Mouse (Mus musculus) CH12.LX (cell line): ENCODE measurements at regions not wholly inside any gene's neighbourhood (a gene's known extent, or its start where the extent isn't known, plus 50 kb on each side); places are given as distances from the start of the nearest gene placed in this dataset.

Experiments
- DNase-seq: peaks from one replicate; pipeline ENCODE4 v3.0.0-alpha.2; 2013; ENCODE audit errors: extremely low read depth
- H3K27ac ChIP-seq: 2 replicates; pipeline ENCODE4 v1.5.1; 2012; ENCODE audit warnings: low read depth, mild to moderate bottlenecking, control low read depth, moderate library complexity; ENCODE audit not compliant: insufficient read depth
- H3K27me3 ChIP-seq: replicated peaks from 2 replicates; pipeline ENCODE3; 2012; ENCODE audit warnings: inconsistent platforms
- H3K36me3 ChIP-seq, 2 experiments: replicated peaks in 1 of 2; 2 replicates each; pipeline versions ENCODE3 to v1.6.1; 2012; ENCODE audit warnings: inconsistent platforms in 1 of 2, low read length in 1 of 2, mild to moderate bottlenecking in 1 of 2, mixed read lengths in 1 of 2, moderate library complexity in 1 of 2; ENCODE audit not compliant: control insufficient read depth in 1 of 2, insufficient read depth in 1 of 2
- H3K4me1 ChIP-seq, 2 experiments: 2 replicates each; pipeline ENCODE4 v1.6.1; 2012; ENCODE audit warnings: inconsistent platforms in 1 of 2, moderate library complexity in 1 of 2; ENCODE audit not compliant: insufficient read depth in 2 of 2, control insufficient read depth in 1 of 2
- H3K4me2 ChIP-seq: 2 replicates; pipeline ENCODE4 v1.6.1; 2012; ENCODE audit warnings: low read depth, mild to moderate bottlenecking, control low read depth; ENCODE audit not compliant: poor library complexity, insufficient read depth, severe bottlenecking
- H3K4me3 ChIP-seq, 3 experiments: fragments of 150-350 bp in 1 of 3; sonication (generic) in 1 of 3; replicated peaks in 1 of 3; 2 replicates each; pipeline versions ENCODE3 to v1.5.1; 2011 to 2012; ENCODE audit warnings: low read depth in 2 of 3, low read length in 2 of 3, mild to moderate bottlenecking in 2 of 3, moderate library complexity in 2 of 3, control low read depth in 1 of 3, improper control_type of control experiment in 1 of 3, inconsistent platforms in 1 of 3, mixed read lengths in 1 of 3; ENCODE audit not compliant: poor library complexity in 1 of 3
- H3K79me2 ChIP-seq: replicated peaks from 2 replicates; pipeline ENCODE4 v1.6.1; 2012; ENCODE audit warnings: mild to moderate bottlenecking, moderate library complexity; ENCODE audit not compliant: control insufficient read depth, poor library complexity, insufficient read depth, severe bottlenecking; ENCODE audit errors: extremely low read depth
- H3K9ac ChIP-seq: 2 replicates; pipeline ENCODE4 v1.6.1; 2012; ENCODE audit warnings: low read depth, mild to moderate bottlenecking, control low read depth, moderate library complexity; ENCODE audit not compliant: insufficient read depth
- H3K9me3 ChIP-seq: replicated peaks from 2 replicates; pipeline ENCODE3; 2012; ENCODE audit warnings: low read length, inconsistent platforms, mixed read lengths
- BHLHE40 ChIP-seq: IDR thresholded peaks from 2 replicates; pipeline ENCODE4 v1.6.1; 2011; ENCODE audit warnings: mild to moderate bottlenecking, low read depth, low read length, improper control_type of control experiment
- CHD1 ChIP-seq: IDR thresholded peaks from 2 replicates; pipeline ENCODE4 v1.6.1; 2012; ENCODE audit warnings: low read depth, low read length, improper control_type of control experiment, inconsistent platforms
- CTCF ChIP-seq, 2 experiments: IDR thresholded peaks in 1 of 2; conservative IDR thresholded peaks in 1 of 2; 2 replicates each; pipeline ENCODE4 v1.5.1; 2011 to 2012; ENCODE audit warnings: low read depth in 2 of 2, low read length in 2 of 2, improper control_type of control experiment in 1 of 2, inconsistent platforms in 1 of 2, mild to moderate bottlenecking in 1 of 2, moderate library complexity in 1 of 2
- E2F4 ChIP-seq: IDR thresholded peaks from 2 replicates; pipeline ENCODE4 v1.6.1; 2011; ENCODE audit warnings: low read depth, low read length, improper control_type of control experiment; ENCODE audit not compliant: insufficient replicate concordance
- ETS1 ChIP-seq: conservative IDR thresholded peaks from 2 replicates; pipeline ENCODE4 v1.6.1; 2012; ENCODE audit warnings: low read depth, mild to moderate bottlenecking, inconsistent platforms, low read length, improper control_type of control experiment, moderate library complexity
- HCFC1 ChIP-seq: IDR thresholded peaks from 2 replicates; pipeline ENCODE4 v1.6.1; 2012; ENCODE audit warnings: low read depth, mild to moderate bottlenecking, inconsistent platforms, low read length, improper control_type of control experiment
- JUN ChIP-seq: IDR thresholded peaks from 2 replicates; pipeline ENCODE4 v1.6.1; 2011; ENCODE audit warnings: low read depth, mild to moderate bottlenecking, low read length, improper control_type of control experiment, moderate library complexity; ENCODE audit not compliant: insufficient read depth
- JUND ChIP-seq: conservative IDR thresholded peaks from 2 replicates; pipeline ENCODE4 v1.6.1; 2011; ENCODE audit warnings: low read depth, low read length, improper control_type of control experiment
- KAT2A ChIP-seq: IDR thresholded peaks from 2 replicates; pipeline ENCODE4 v1.6.1; 2012; ENCODE audit warnings: low read length, improper control_type of control experiment, inconsistent platforms; ENCODE audit not compliant: insufficient replicate concordance
- MAFK ChIP-seq: IDR thresholded peaks from 2 replicates; pipeline ENCODE4 v1.6.1; 2011; ENCODE audit warnings: low read length, improper control_type of control experiment; ENCODE audit not compliant: insufficient replicate concordance
- MAX ChIP-seq: IDR thresholded peaks from 2 replicates; pipeline ENCODE4 v1.6.1; 2011; ENCODE audit warnings: low read length, improper control_type of control experiment
- MAZ ChIP-seq: IDR thresholded peaks from 2 replicates; pipeline ENCODE4 v1.6.1; 2012; ENCODE audit warnings: low read depth, mild to moderate bottlenecking, inconsistent platforms, low read length, improper control_type of control experiment, moderate library complexity
- MEF2A ChIP-seq: IDR thresholded peaks from 2 replicates; pipeline ENCODE4 v1.6.1; 2014; ENCODE audit warnings: low read depth, mild to moderate bottlenecking, inconsistent platforms, low read length, improper control_type of control experiment, borderline replicate concordance
- MXI1 ChIP-seq: IDR thresholded peaks from 2 replicates; pipeline ENCODE4 v1.6.1; 2011; ENCODE audit warnings: mild to moderate bottlenecking, low read depth, low read length, improper control_type of control experiment
- MYC ChIP-seq: IDR thresholded peaks from 2 replicates; pipeline ENCODE4 v1.6.1; 2011; ENCODE audit warnings: low read depth, mild to moderate bottlenecking, improper control_type of control experiment, low read length
- NELFE ChIP-seq: IDR thresholded peaks from 2 replicates; pipeline ENCODE4 v1.6.1; 2011; ENCODE audit warnings: low read depth, low read length, improper control_type of control experiment
- NRF1 ChIP-seq: IDR thresholded peaks from 2 replicates; pipeline ENCODE4 v1.6.1; 2014; ENCODE audit warnings: low read depth, mild to moderate bottlenecking, inconsistent platforms, low read length, improper control_type of control experiment, moderate library complexity
- RAD21 ChIP-seq: IDR thresholded peaks from 2 replicates; pipeline ENCODE4 v1.6.1; 2011; ENCODE audit warnings: low read depth, mild to moderate bottlenecking, low read length, improper control_type of control experiment, moderate library complexity
- SMC3 ChIP-seq: IDR thresholded peaks from 2 replicates; pipeline ENCODE4 v1.6.1; 2011; ENCODE audit warnings: low read depth, low read length, improper control_type of control experiment
- TBP ChIP-seq: conservative IDR thresholded peaks from 2 replicates; pipeline ENCODE4 v1.6.1; 2011; ENCODE audit warnings: low read depth, low read length, improper control_type of control experiment
- TCF12 ChIP-seq: IDR thresholded peaks from 2 replicates; pipeline ENCODE4 v1.6.1; 2014; ENCODE audit warnings: low read depth, mild to moderate bottlenecking, inconsistent platforms, low read length, improper control_type of control experiment
- USF1 ChIP-seq: IDR thresholded peaks from 2 replicates; pipeline ENCODE4 v1.6.1; 2014; ENCODE audit warnings: low read depth, mild to moderate bottlenecking, inconsistent platforms, low read length, improper control_type of control experiment
- USF2 ChIP-seq: conservative IDR thresholded peaks from 2 replicates; pipeline ENCODE4 v1.6.1; 2011; ENCODE audit warnings: low read depth, low read length, improper control_type of control experiment
- ZC3H11A ChIP-seq: IDR thresholded peaks from 2 replicates; pipeline ENCODE4 v1.6.1; 2012; ENCODE audit warnings: low read depth, mild to moderate bottlenecking, inconsistent platforms, low read length, improper control_type of control experiment
- ZKSCAN1 ChIP-seq: IDR thresholded peaks from 2 replicates; pipeline ENCODE4 v1.6.1; 2012; ENCODE audit warnings: low read depth, inconsistent platforms, low read length, improper control_type of control experiment, borderline replicate concordance
- ZMIZ1 ChIP-seq: IDR thresholded peaks from 2 replicates; pipeline ENCODE4 v1.6.1; 2012; ENCODE audit warnings: low read depth, mild to moderate bottlenecking, inconsistent platforms, low read length, improper control_type of control experiment
- ZNF384 ChIP-seq: IDR thresholded peaks from 2 replicates; pipeline ENCODE4 v1.6.1; 2012; ENCODE audit warnings: low read depth, low read length, improper control_type of control experiment, inconsistent platforms
- dilution Hi-C: fragments of 300-500 bp; cut with MboI; formaldehyde crosslinking; loops from 2 replicates; pipeline ENCODE4 v1.14.3; 2020; ENCODE audit warnings: low sequenced_read_pairs; ENCODE audit not compliant: extremely low pct_unique_long_range_greater_than_20kb, extremely low pct_ligation_motif_present
- in situ Hi-C: fragments of 300-500 bp; cut with MboI; formaldehyde crosslinking; loops from 3 replicates; pipeline ENCODE4 v1.14.3; 2019; ENCODE audit warnings: low sequenced_read_pairs, low pct_ligation_motif_present, low pct_unique_long_range_greater_than_20kb, mixed read lengths

DNA sequence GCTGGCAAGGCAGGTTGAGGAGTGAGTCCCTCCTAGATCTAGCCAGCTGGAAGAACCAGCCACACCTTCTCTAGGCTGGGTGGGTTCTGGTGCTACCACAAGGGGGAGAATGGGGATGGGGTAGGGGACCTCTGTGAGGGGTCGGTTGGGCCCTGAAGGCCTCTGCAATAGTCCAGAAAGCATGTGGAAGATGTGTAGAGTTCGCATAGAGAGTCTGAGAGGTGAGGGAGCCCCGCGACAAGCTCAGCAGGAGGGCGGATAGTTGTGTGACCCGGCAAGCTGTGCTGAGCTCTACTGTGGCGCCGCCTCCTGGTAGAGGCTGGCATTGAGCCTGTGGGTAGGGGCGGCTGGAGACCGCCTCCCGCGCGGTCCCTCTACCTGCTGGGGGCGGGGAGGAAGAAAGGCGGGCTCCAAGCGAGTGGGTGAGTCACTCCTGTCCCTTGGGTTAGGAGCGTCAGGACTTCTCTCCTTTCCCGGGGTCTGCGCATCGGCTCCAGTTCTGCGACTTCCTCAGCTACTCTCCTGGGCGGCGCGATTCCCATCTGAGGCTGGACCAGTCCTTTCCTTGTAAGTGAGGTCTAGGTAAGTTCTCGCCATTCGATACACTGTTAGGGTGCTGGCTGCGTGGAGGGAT lies 84.6 kb upstream of the Dynlt3 start:
- dilution Hi-C loops, result no loop called here
- in situ Hi-C loops, result no loop called here
- H3K4me2 ChIP-seq, result peak overlapping the region; percentile 65

DNA sequence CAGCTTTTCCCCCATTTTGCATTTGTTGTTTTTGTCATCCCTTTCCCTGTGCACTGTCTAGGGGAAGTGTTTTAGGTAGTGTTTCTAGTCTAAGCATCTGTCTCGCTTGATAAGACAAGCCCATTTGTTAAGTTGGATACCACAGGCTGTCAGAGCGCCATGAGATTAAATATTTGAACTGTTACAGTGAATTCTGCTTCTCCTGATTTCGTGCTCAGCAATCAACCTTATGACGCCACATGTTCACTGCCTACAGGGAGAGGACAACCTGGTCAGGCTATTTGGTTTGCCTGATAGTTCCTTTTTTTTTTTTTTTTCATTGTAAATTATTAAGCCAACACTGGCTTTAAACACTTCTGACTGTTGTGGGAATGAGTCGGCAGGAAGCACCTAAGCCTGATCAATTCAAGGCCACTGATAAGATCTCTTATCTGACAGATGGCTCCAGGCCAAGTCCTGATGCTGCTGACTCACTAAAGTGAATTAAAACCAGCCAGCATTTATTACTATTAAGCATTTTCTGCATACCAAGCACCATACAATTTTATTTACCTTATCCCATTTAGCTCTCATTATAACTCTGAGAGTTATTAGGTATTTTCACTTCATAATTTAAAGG lies 90.3 kb upstream of the Dynlt3 start:
- H3K79me2 ChIP-seq, result no peaks in the 10 kb centered on the region
- H3K27me3 ChIP-seq, result no peaks in the 10 kb centered on the region
- H3K9me3 ChIP-seq, result no peaks in the 10 kb centered on the region
- no peak overlapping the region for H3K4me2 ChIP-seq
- H3K4me1 ChIP-seq, result no peaks in the 10 kb centered on the region
- no peak overlapping the region for H3K27ac ChIP-seq
- dilution Hi-C loops (no loop called here), in situ Hi-C loops (no loop called here)
- H3K9ac ChIP-seq, result no peak overlapping the region
- H3K36me3 ChIP-seq, result no peaks in the 10 kb centered on the region
- TF ChIP-seq E2F4, result no peak
- TF ChIP-seq MXI1, result no peak
- TF ChIP-seq ETS1, result no peak
- TF ChIP-seq MAZ, result no peak
- no peak for TF ChIP-seq MAX
- TF ChIP-seq HCFC1, result no peak
- TF ChIP-seq BHLHE40, result no peak
- no peak for TF ChIP-seq ZC3H11A
- no peak for TF ChIP-seq KAT2A
- TF ChIP-seq JUND, result no peak
- no peak overlapping the region for H3K4me3 ChIP-seq
- no peak for DNase-seq

More for the DNA sequence above, 84.6 kb upstream of the Dynlt3 start:
- TF ChIP-seq HCFC1, result no peak
- no peak for TF ChIP-seq ZMIZ1
- no peak for TF ChIP-seq JUND
- TF ChIP-seq NRF1, result no peak
- TF ChIP-seq NELFE, result no peak
- TF ChIP-seq TBP, result no peak
- no peak for TF ChIP-seq USF2
- peak; percentile 52 for TF ChIP-seq SMC3
- TF ChIP-seq MAX, result no peak
- no peak for TF ChIP-seq MAFK
- no peak for TF ChIP-seq TCF12
- no peak for TF ChIP-seq USF1
- TF ChIP-seq E2F4, result no peak
- TF ChIP-seq MAZ, result no peak
- no peak for TF ChIP-seq JUN
- peak; percentile 37 for TF ChIP-seq RAD21
- TF ChIP-seq MYC, result no peak
- no peak for TF ChIP-seq MEF2A
- TF ChIP-seq MXI1, result no peak
- peak in 1 of 2 experiments; percentile 67; a peak in 2 of 4 replicates for TF ChIP-seq CTCF (conservative IDR thresholded peaks at IDR 0.05 in 1 of 2, IDR thresholded peaks at IDR 0.05 in 1 of 2; ENCODE audit: low read depth in 2 of 2, low read length in 2 of 2)
- TF ChIP-seq CHD1, result no peak
- TF ChIP-seq ZKSCAN1, result no peak
- no peak for TF ChIP-seq KAT2A
- TF ChIP-seq ZNF384, result no peak
- TF ChIP-seq, all 38 proteins: peak for 3
- Histone ChIP-seq H3K4me1 (no peaks in the 10 kb centered on the region), H3K27ac (no peak overlapping the region), H3K27me3 (no peaks in the 10 kb centered on the region), H3K4me3 (peak overlapping the region in 1 of 3 experiments; percentile 35), H3K9me3 (no peaks in the 10 kb centered on the region), H3K36me3 (no peaks in the 10 kb centered on the region), H3K79me2 (no peaks in the 10 kb centered on the region), H3K9ac (no peak overlapping the region)
- DNase-seq, result peak; percentile 31
